Mouse (Mus musculus) bone marrow, adult 2 months (tissue): Measurements from ENCODE around the gene Epb41l2.

Experiments used
- CTCF ChIP-seq: fragments of 200-500 bp; IDR thresholded peaks from 2 replicates; pipeline ENCODE4 v1.5.1; 2011; ENCODE audit warnings: low read length, control low read depth; ENCODE audit not compliant: control insufficient read depth, insufficient read depth
- POLR2A ChIP-seq: fragments of 200-500 bp; IDR thresholded peaks from 2 replicates; pipeline ENCODE4 v1.6.1; 2011; ENCODE audit warnings: low read depth, mild to moderate bottlenecking, control low read depth, low read length, borderline replicate concordance; ENCODE audit not compliant: control insufficient read depth

GRCm38 (mm10) chr10:25539146-25539770, 179.7 kb downstream of the Epb41l2 start:
- TF ChIP-seq POLR2A (no peak), CTCF (no peak)
